Mouse (Mus musculus) hindbrain, embryonic 16.5 days (tissue): ENCODE measurements at regions not wholly inside any gene's neighbourhood (a gene's known extent, or its start where the extent isn't known, plus 50 kb on each side); places are given as distances from the start of the nearest gene placed in this dataset.
A peak's percentile ranks its signal among the peaks of the same experiment; 100 is the strongest.

ENCODE experiments used
- ATAC-seq: fragments of 200-750 bp; cut with Nextera tagmentation; 2 replicates; pipeline ENCODE4 v1.8.0; 2017; ENCODE audit warnings: moderate TSS enrichment, moderate library complexity
- H3K27ac ChIP-seq: fragments of 300-500 bp; sonication (generic); 2 replicates; pipeline ENCODE4 v1.5.1; 2014; ENCODE audit warnings: low read depth, mild to moderate bottlenecking, control low read depth, low read length, moderate library complexity
- H3K27me3 ChIP-seq: fragments of 300-500 bp; sonication (generic); replicated peaks from 2 replicates; pipeline ENCODE4 v1.6.1; 2014; ENCODE audit warnings: low read length; ENCODE audit not compliant: control insufficient read depth, insufficient read depth
- H3K36me3 ChIP-seq: fragments of 300-500 bp; sonication (generic); 2 replicates; pipeline ENCODE4 v1.6.1; 2014; ENCODE audit warnings: mild to moderate bottlenecking, low read length, moderate library complexity, mixed read lengths; ENCODE audit not compliant: control insufficient read depth, insufficient read depth
- H3K4me1 ChIP-seq: fragments of 300-500 bp; sonication (generic); 2 replicates; pipeline ENCODE4 v1.6.1; 2014; ENCODE audit warnings: low read depth, low read length; ENCODE audit not compliant: control insufficient read depth, insufficient read depth
- H3K4me2 ChIP-seq: fragments of 300-500 bp; sonication (generic); 2 replicates; pipeline ENCODE4 v1.6.1; 2014; ENCODE audit warnings: mild to moderate bottlenecking, low read length, control low read depth, moderate library complexity
- H3K4me3 ChIP-seq: fragments of 300-500 bp; sonication (generic); 2 replicates; pipeline ENCODE4 v1.5.1; 2014; ENCODE audit warnings: mild to moderate bottlenecking, low read length, control low read depth, moderate library complexity
- H3K9ac ChIP-seq: fragments of 300-500 bp; sonication (generic); 2 replicates; pipeline ENCODE4 v1.6.1; 2014; ENCODE audit warnings: low read depth, mild to moderate bottlenecking, control low read depth, low read length, moderate library complexity
- H3K9me3 ChIP-seq: fragments of 300-500 bp; sonication (generic); 2 replicates; pipeline ENCODE4 v1.6.1; 2014; ENCODE audit warnings: mild to moderate bottlenecking, low read length, moderate library complexity; ENCODE audit not compliant: control insufficient read depth
- WGBS: fragments of 180-500 bp; shearing (Covaris S2); extraction: QIAGEN DNeasy Blood & Tissue Kit; methylation state at CpG from one replicate; pipeline ENCODE4 v1.1.7; 2014; 5-methylcytosine and 5-hydroxymethylcytosine counted together

DNA sequence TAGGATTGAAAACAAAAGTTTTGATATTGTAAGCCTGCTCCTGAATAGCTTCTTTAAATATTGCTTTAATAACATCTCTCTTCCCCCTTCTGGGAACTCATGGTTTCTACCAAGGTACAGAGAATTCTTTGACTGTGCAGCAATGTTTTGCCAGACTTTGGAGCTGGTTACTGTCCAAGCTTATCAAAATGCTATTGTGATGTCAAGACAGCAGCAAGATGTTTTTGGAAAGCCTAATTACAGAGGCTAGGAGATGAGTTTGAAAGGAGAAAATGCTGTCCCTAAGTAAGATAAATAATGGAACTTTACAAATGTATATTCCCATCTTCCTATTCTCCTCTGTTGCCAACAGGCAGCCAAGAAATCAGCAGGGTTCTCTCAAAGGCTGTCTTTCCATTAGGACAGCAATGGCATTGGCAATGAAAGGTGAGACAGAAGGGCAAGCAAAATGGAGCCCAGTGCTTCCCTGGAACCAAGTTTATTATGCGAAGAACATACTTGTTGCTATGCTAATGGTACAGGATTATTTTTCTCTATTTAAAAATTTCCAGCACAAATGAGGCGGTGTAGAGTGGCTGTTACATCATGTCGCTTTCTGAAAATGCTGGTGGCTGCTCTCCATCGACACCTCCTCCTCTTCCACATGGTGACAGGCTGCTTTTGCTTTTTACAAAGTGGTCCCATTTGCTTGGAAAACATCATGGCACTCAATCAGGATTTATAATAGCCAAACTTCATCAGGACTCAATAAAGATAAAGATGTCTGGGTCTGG, 124.5 kb upstream of the Pter start:
- H3K4me3 ChIP-seq, result no peak overlapping the region
- no peaks in the 10 kb centered on the region for H3K4me1 ChIP-seq
- no peak overlapping the region for H3K4me2 ChIP-seq
- no peak overlapping the region for H3K9ac ChIP-seq
- no peaks in the 10 kb centered on the region for H3K27me3 ChIP-seq
- WGBS, result 97% methylated on average over 4 of the region's 4 CpGs
- H3K36me3 ChIP-seq, result no peaks in the 10 kb centered on the region
- H3K27ac ChIP-seq, result no peak overlapping the region
- no peak for ATAC-seq
- no peaks in the 10 kb centered on the region for H3K9me3 ChIP-seq

DNA sequence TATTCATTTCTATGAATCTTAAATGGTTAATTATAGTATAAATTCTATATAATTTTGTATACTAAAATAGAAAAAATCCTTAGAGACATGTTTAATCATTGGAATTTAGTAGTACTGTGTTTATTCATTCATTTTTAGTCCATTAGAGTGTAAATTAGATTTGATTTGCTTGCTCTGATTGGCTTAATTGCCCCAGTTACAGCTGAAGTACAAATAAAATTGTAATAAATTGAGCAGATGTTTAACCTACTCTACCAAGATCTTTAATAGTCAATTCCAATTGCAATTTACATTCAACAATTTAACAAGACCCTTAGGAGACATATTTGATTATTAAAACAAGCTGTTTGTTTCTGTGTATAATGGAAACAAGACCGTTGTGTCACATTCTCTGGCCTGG, 121.2 kb upstream of the Pter start:
- no peak for ATAC-seq
- no peak overlapping the region for H3K27ac ChIP-seq
- no peaks in the 10 kb centered on the region for H3K9me3 ChIP-seq
- no peaks in the 10 kb centered on the region for H3K36me3 ChIP-seq
- WGBS, result 69% methylated on average over 1 of the region's 1 CpGs
- H3K9ac ChIP-seq, result no peak overlapping the region
- H3K4me1 ChIP-seq, result no peaks in the 10 kb centered on the region
- H3K27me3 ChIP-seq, result no peaks in the 10 kb centered on the region
- no peak overlapping the region for H3K4me2 ChIP-seq
- H3K4me3 ChIP-seq, result no peak overlapping the region

- Histone ChIP-seq H3K36me3 (no peaks in the 10 kb centered on the region), H3K4me1 (no peaks in the 10 kb centered on the region), H3K9me3 (no peaks in the 10 kb centered on the region), H3K4me2 (no peak overlapping the region), H3K27ac (no peak overlapping the region), H3K4me3 (no peak overlapping the region), H3K9ac (no peak overlapping the region), H3K27me3 (no peaks in the 10 kb centered on the region)
- 87% methylated on average over 2 of the region's 2 CpGs for WGBS
- no peak for ATAC-seq
These were observed 118.7 kb upstream of the Pter start for GRCm38 (mm10) chr2:12805096-12805495.

GRCm38 (mm10) chr2:12808466-12808865, 115.4 kb upstream of the Pter start:
- no peak overlapping the region for H3K4me3 ChIP-seq
- WGBS, result 76% methylated on average over 5 of the region's 5 CpGs
- H3K4me1 ChIP-seq, result no peaks in the 10 kb centered on the region
- H3K9ac ChIP-seq, result no peak overlapping the region
- H3K36me3 ChIP-seq, result no peaks in the 10 kb centered on the region
- no peak overlapping the region for H3K27ac ChIP-seq
- no peaks in the 10 kb centered on the region for H3K27me3 ChIP-seq
- ATAC-seq, result no peak
- H3K9me3 ChIP-seq, result no peaks in the 10 kb centered on the region
- H3K4me2 ChIP-seq, result no peak overlapping the region

- Histone ChIP-seq H3K4me1 (no peaks in the 10 kb centered on the region), H3K4me2 (no peak overlapping the region), H3K27ac (no peak overlapping the region), H3K9me3 (no peaks in the 10 kb centered on the region), H3K9ac (no peak overlapping the region), H3K27me3 (no peaks in the 10 kb centered on the region), H3K36me3 (no peaks in the 10 kb centered on the region), H3K4me3 (no peak overlapping the region)
- no peak for ATAC-seq
- 78% methylated on average over 5 of the region's 5 CpGs for WGBS
These were observed 108.5 kb upstream of the Pter start for GRCm38 (mm10) chr2:12815339-12815738.

DNA sequence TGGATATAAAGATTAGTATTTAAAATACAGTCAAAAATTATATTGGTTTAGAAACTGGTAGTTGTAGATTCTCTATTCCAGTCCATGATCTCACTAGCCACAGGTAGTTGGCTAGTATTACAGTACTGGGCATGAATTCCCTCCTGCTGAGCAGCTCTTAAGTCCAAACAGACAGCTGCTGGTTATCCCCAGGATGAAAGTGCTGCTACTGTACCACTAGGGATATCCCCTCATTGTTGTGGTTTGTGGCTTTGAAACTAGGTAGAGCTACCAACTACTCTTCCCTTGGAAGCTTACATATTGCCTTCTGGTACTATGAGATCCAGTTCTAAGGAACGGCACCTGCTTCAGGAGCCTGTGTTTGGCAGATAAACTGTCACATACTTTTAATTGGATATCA, 97.9 kb upstream of the Pter start:
- Histone ChIP-seq H3K4me1 (no peaks in the 10 kb centered on the region), H3K9ac (no peak overlapping the region), H3K27me3 (no peaks in the 10 kb centered on the region), H3K36me3 (no peaks in the 10 kb centered on the region), H3K4me3 (no peak overlapping the region), H3K9me3 (no peaks in the 10 kb centered on the region), H3K4me2 (no peak overlapping the region), H3K27ac (no peak overlapping the region)
- no peak for ATAC-seq
- 94% methylated on average over 1 of the region's 1 CpGs for WGBS

DNA sequence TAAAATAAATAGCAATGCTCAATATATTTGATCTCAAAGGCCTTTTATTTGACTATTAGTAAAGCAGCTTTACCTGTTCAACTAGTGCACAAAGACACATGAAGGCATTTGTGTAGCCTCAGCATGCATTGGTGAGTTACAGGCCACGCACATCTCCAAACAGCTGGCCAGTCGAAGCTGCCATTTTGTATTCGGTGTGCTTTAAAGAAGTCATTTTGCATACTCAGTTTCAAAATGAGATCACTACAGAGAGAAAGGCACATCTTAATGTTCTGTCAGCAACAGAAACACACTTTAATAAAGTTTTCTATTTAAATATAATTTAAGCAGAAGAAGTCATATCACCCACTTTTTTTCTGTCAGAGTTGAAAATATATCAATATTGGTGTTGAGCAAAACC, 90.3 kb upstream of the Pter start:
- Histone ChIP-seq H3K4me1 (no peaks in the 10 kb centered on the region), H3K9me3 (no peaks in the 10 kb centered on the region)
- 95% methylated on average over 3 of the region's 3 CpGs for WGBS

DNA sequence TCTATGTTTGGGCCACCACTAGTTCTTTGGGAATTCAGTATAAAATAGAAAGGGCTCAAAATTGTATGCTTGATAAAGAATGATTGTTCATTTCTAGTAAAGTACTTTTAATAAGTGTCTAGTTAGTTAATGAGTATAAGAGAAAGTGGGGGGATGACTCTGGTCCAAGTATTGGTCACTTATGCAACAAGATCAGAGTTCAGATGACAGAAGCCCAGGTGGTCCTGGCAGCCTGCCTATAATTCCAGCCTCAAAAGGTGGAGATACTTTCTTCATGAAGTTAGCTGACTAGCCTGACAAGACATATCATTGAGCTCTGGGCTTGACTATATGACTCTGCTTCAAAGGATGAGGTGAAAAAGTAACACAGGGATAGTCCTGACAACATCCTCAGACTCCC, 57.3 kb upstream of the Pter start:
- Histone ChIP-seq H3K9ac (no peak overlapping the region), H3K36me3 (no peaks in the 10 kb centered on the region), H3K27me3 (no peaks in the 10 kb centered on the region), H3K27ac (no peak overlapping the region), H3K4me1 (no peaks in the 10 kb centered on the region), H3K4me3 (no peak overlapping the region), H3K4me2 (no peak overlapping the region), H3K9me3 (no peaks in the 10 kb centered on the region)
- no peak for ATAC-seq

More for the DNA sequence above, 90.3 kb upstream of the Pter start:
- Histone ChIP-seq H3K27me3 (no peaks in the 10 kb centered on the region), H3K9ac (no peak overlapping the region), H3K4me2 (no peak overlapping the region), H3K36me3 (no peaks in the 10 kb centered on the region), H3K27ac (no peak overlapping the region), H3K4me3 (no peak overlapping the region)
- no peak for ATAC-seq

GRCm38 (mm10) chr2:12868772-12869171, 55.1 kb upstream of the Pter start:
- H3K36me3 ChIP-seq, result no peaks in the 10 kb centered on the region
- H3K27ac ChIP-seq, result no peak overlapping the region
- WGBS, result 51% methylated on average over 3 of the region's 3 CpGs
- no peak overlapping the region for H3K9ac ChIP-seq
- no peak overlapping the region for H3K4me2 ChIP-seq
- H3K9me3 ChIP-seq, result no peaks in the 10 kb centered on the region
- ATAC-seq, result peak; percentile 56; the same call in 1 of the 2 replicates
- H3K4me3 ChIP-seq, result no peak overlapping the region
- no peaks in the 10 kb centered on the region for H3K4me1 ChIP-seq
- no peaks in the 10 kb centered on the region for H3K27me3 ChIP-seq
